Mouse (Mus musculus) c-Kit-positive CD71-negative TER-119-negative erythroid progenitor cells, embryonic 14.5 days (primary cell): Measurements from ENCODE around the gene Gm37419.

Source experiments
- DNase-seq: peaks from one replicate; pipeline ENCODE4 v3.0.0-alpha.2; 2013; ENCODE audit warnings: low read depth

The Gm37419 gene

GRCm38 (mm10) chr16:23980201-23980870, 7.9 kb upstream of the Gm37419 start:
- no peak for DNase-seq

- DNase-seq: no peak
Measured at GRCm38 (mm10) chr16:23980991-23981720, 7.1 kb upstream of the Gm37419 start.

- peak; percentile 65 for DNase-seq
Measured at GRCm38 (mm10) chr16:23981925-23982851, 6.1 kb upstream of the Gm37419 start.

- no peak for DNase-seq
Measured at GRCm38 (mm10) chr16:23982891-23983588, 5.2 kb upstream of the Gm37419 start.

- peak; percentile 82 for DNase-seq
Measured at GRCm38 (mm10) chr16:23984183-23984582, 4.1 kb upstream of the Gm37419 start.

GRCm38 (mm10) chr16:23984760-23985466, 3.4 kb upstream of the Gm37419 start:
- no peak for DNase-seq

- no peak for DNase-seq
Measured at GRCm38 (mm10) chr16:23985467-23985861, 2.8 kb upstream of the Gm37419 start.

- no peak for DNase-seq
Measured at GRCm38 (mm10) chr16:23986176-23986575, 2.1 kb upstream of the Gm37419 start.

- no peak for DNase-seq
Measured at GRCm38 (mm10) chr16:23986871-23987270, 1.4 kb upstream of the Gm37419 start.

- DNase-seq: no peak
Measured at GRCm38 (mm10) chr16:23987341-23988156, 733 bp upstream of the Gm37419 start.

- no peak for DNase-seq
Measured at GRCm38 (mm10) chr16:23988157-23988465, 171 bp upstream of the Gm37419 start.

- DNase-seq: no peak
Measured at GRCm38 (mm10) chr16:23989209-23990160, 1.2 kb downstream of the Gm37419 start.

- no peak for DNase-seq
Measured at GRCm38 (mm10) chr16:23990161-23990970, 2.1 kb downstream of the Gm37419 start.

GRCm38 (mm10) chr16:23991170-23991569, 2.9 kb downstream of the Gm37419 start:
- DNase-seq: peak; percentile 75

GRCm38 (mm10) chr16:23991846-23992580, 3.7 kb downstream of the Gm37419 start:
- no peak for DNase-seq

- no peak for DNase-seq
Measured at GRCm38 (mm10) chr16:23993351-23994321, 5.4 kb downstream of the Gm37419 start.

- no peak for DNase-seq
Measured at GRCm38 (mm10) chr16:23996342-23996741, 8.1 kb downstream of the Gm37419 start.
